Mouse (Mus musculus) embryonic facial prominence, embryonic 11.5 days (tissue): ENCODE data around the gene Tldc1. TPM values are rescaled to one million over a fixed set of nuclear protein-coding genes. Genes with fewer than 3 reads are reported as not detected.

ENCODE experiments used
- ATAC-seq: fragments of 200-750 bp; cut with Nextera tagmentation; replicated peaks from 2 replicates; pipeline ENCODE4 v1.8.0; 2017; ENCODE audit warnings: low read depth; ENCODE audit not compliant: insufficient number of reproducible peaks, low FRiP score, low TSS enrichment
- DNase-seq: peaks from one replicate; pipeline ENCODE4 v3.0.0-alpha.2; 2015; ENCODE audit warnings: low spot score
- H3K27ac ChIP-seq: fragments of 300-500 bp; sonication (generic); replicated peaks from 2 replicates; pipeline ENCODE4 v1.5.1; 2014; ENCODE audit warnings: mild to moderate bottlenecking, low read depth, low read length, control low read depth
- H3K27me3 ChIP-seq: fragments of 300-500 bp; sonication (generic); 2 replicates; pipeline ENCODE4 v1.6.1; 2014; ENCODE audit warnings: mild to moderate bottlenecking, low read length, moderate library complexity, mixed read lengths; ENCODE audit not compliant: control insufficient read depth, insufficient read depth
- H3K36me3 ChIP-seq: fragments of 300-500 bp; sonication (generic); replicated peaks from 2 replicates; pipeline ENCODE4 v1.6.1; 2014; ENCODE audit warnings: low read depth, mild to moderate bottlenecking, low read length, moderate library complexity, mixed read lengths; ENCODE audit not compliant: control insufficient read depth, insufficient read depth
- H3K4me1 ChIP-seq: fragments of 300-500 bp; sonication (generic); 2 replicates; pipeline ENCODE4 v1.6.1; 2014; ENCODE audit warnings: low read length, mixed read lengths; ENCODE audit not compliant: control insufficient read depth, insufficient read depth
- H3K4me2 ChIP-seq: fragments of 300-500 bp; sonication (generic); 2 replicates; pipeline ENCODE4 v1.6.1; 2014; ENCODE audit warnings: low read depth, mild to moderate bottlenecking, control low read depth, low read length, moderate library complexity
- H3K4me3 ChIP-seq: fragments of 300-500 bp; sonication (generic); 2 replicates; pipeline ENCODE4 v1.5.1; 2014; ENCODE audit warnings: low read depth, low read length, control low read depth
- H3K9ac ChIP-seq: fragments of 300-500 bp; sonication (generic); replicated peaks from 2 replicates; pipeline ENCODE4 v1.6.1; 2014; ENCODE audit warnings: mild to moderate bottlenecking, control low read depth, low read length
- H3K9me3 ChIP-seq: fragments of 300-500 bp; sonication (generic); replicated peaks from 2 replicates; pipeline ENCODE4 v1.6.1; 2016; ENCODE audit warnings: mild to moderate bottlenecking, low read length, inconsistent platforms, mixed read lengths; ENCODE audit not compliant: control insufficient read depth
- WGBS: fragments of 180-500 bp; shearing (Covaris S2); extraction: QIAGEN DNeasy Blood & Tissue Kit; methylation state at CpG from one replicate; pipeline ENCODE4 v1.1.7; 2014; 5-methylcytosine and 5-hydroxymethylcytosine counted together
- polyA plus RNA-seq: library from polyadenylated mRNA; unstranded; fragments of >200 nt; fragmentation: Nextera tagmentation; extraction: Ambion mirVana; gene quantifications from 2 replicates; pipeline ENCODE4 v1.2.1, GENCODE M21; 2014

The Tldc1 gene
- polyA plus RNA-seq, 1 experiment from 2014 or later, result 6.5 TPM

DNA sequence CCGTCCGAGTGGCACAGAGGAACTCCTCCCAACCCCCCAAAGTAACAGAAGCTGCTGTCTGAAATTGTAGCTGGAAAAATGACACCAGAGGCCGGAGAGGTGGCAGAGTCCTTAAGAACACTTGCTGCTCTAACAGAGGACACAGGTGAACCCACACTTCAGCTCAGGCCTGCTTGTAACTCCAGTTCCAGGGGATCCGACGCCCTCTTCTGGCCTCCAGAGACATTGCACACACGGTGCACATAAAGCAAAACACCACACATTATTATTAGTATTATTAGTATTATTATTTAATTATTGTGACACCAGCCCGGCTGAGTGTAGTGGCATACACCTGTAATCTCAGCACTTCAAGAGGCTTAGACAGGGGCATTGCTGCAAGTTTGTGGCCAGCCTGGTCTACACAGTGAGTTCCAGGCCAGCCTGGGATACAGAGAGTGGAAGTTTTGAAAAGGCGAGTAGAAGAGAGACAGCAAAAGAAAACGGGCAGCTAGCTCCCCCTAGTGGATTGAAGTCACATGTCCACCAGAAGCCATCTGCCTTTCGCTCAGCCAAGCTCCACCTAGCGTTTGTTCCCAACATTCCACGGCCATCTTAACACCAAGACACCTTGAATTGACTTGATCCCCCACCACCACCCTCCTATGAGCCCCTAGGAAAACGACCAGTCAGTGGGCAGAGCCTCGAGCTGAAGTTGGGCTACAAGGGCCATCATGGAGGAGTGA is 959 bp upstream of the Tldc1 start:
- 24% methylated on average over 14 of the region's 14 CpGs for WGBS
- DNase-seq (peak; percentile 92), ATAC-seq (no peak)
- Histone ChIP-seq H3K9ac (no peak overlapping the region), H3K4me3 (no peak overlapping the region), H3K27me3 (no peaks in the 10 kb centered on the region), H3K4me1 (peaks cover 3% of the 10 kb centered on the region; the same call in 1 of the 2 replicates), H3K9me3 (no peaks in the 10 kb centered on the region), H3K36me3 (no peaks in the 10 kb centered on the region), H3K27ac (no peak overlapping the region), H3K4me2 (peak overlapping the region; percentile 39; the same call in 1 of the 2 replicates)

DNA sequence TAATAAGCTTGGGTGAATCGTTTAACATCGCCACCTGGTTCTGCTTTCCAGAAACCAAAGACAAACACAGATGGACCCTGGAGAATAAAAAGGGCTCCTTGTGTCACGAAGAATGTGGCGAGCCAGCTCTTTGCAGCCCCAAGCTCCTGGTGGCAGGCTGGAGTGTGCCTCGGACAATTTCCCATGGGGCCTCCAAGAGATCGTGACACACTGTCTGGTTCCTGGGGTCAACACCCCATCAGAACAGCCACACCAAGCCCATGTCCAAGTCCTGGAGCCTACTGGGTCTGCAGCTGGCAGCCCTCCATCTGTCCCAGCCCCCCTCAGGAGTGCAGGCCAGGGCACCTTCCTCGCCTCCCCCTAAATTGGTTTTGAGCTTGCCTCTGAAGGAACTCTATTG is 451 bp downstream of the Tldc1 start:
- 11% methylated on average over 7 of the region's 7 CpGs for WGBS
- H3K9me3 ChIP-seq, result no peaks in the 10 kb centered on the region
- peak overlapping the region; percentile 76 for H3K4me2 ChIP-seq

DNA sequence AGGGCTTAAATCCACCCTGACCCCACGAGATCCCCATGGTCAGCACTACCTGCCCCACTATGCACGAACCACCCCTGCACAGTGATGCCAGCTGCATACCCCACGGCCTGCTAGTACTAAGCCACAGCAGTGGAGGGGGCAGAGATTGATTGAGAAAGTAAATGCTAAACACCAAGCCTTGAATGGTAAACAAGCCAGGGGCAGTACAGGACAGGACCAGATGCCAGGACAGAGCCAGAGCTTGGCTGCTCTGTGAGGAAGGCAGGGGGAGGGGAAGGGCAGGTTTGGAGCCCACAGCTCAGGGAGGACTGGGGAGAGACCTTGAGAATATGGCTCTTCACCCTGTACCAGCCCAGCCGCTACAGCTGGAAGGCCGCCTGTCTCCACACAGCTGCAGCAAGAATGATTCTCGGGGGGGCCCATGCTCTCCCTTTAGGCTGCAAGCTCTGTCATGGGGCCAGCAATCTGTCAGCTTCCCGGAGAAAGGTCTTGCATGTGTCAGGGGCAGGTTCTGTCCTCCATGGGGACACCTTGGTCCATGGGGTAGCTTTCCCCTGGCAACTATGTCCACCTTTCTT is 1.5 kb downstream of the Tldc1 start:
- Histone ChIP-seq H3K36me3 (no peaks in the 10 kb centered on the region), H3K4me2 (no peak overlapping the region), H3K27me3 (no peaks in the 10 kb centered on the region), H3K4me1 (peaks cover 3% of the 10 kb centered on the region; the same call in 1 of the 2 replicates), H3K4me3 (no peak overlapping the region), H3K27ac (no peak overlapping the region), H3K9ac (no peak overlapping the region), H3K9me3 (no peaks in the 10 kb centered on the region)
- WGBS, result 83% methylated on average over 7 of the region's 7 CpGs
- ATAC-seq (no peak), DNase-seq (no peak)

More for the DNA sequence above, 451 bp downstream of the Tldc1 start:
- peak overlapping the region; percentile 58 for H3K9ac ChIP-seq
- DNase-seq, result peak; percentile 52
- peak; percentile 6; the same call in 1 of the 2 replicates for ATAC-seq
- H3K36me3 ChIP-seq, result no peaks in the 10 kb centered on the region
- H3K4me1 ChIP-seq, result peaks cover 3% of the 10 kb centered on the region; the same call in 1 of the 2 replicates
- peak overlapping the region; percentile 53 for H3K27ac ChIP-seq
- H3K27me3 ChIP-seq, result no peaks in the 10 kb centered on the region
- H3K4me3 ChIP-seq, result peak overlapping the region; percentile 44

DNA sequence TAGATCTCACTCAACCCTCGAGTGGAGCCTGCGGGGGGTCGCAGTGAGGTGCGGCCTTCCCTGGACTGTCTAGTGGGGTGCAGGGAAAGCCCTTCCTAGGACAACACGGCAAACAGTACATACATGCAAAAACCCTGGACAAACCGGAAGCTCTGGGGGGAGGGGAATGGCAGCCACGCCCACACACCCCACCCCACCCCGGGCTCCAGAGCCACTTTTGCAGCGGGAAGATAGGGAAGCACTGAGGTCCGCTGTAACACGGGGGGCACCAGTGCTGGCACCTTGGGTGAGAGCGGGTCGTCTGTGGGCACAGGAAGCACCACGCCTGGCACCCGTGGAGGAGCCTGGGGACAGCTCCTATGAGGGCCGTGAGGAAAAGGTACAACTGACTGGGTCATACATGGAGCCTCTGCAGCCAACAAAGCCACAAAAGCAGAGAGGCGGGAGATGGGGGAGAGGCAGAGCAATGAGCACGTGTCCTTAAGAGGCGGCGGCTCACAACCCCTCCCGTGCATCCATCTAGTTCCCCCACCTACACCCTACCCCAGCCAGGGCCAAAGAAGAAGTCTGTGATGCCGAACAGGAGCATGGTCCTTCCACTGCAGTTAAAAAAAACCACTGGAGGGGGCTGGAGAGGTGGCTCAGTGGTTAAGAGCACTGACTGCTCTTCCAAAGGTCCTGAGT is 12.3 kb downstream of the Tldc1 start:
- 82% methylated on average over 22 of the region's 22 CpGs for WGBS
- Histone ChIP-seq H3K4me3 (no peak overlapping the region), H3K27me3 (no peaks in the 10 kb centered on the region), H3K36me3 (no peaks in the 10 kb centered on the region; the same call in 1 of the 2 replicates), H3K4me1 (no peaks in the 10 kb centered on the region), H3K27ac (no peak overlapping the region), H3K4me2 (no peak overlapping the region), H3K9ac (no peak overlapping the region), H3K9me3 (no peaks in the 10 kb centered on the region)
- DNase-seq (no peak), ATAC-seq (no peak)

DNA sequence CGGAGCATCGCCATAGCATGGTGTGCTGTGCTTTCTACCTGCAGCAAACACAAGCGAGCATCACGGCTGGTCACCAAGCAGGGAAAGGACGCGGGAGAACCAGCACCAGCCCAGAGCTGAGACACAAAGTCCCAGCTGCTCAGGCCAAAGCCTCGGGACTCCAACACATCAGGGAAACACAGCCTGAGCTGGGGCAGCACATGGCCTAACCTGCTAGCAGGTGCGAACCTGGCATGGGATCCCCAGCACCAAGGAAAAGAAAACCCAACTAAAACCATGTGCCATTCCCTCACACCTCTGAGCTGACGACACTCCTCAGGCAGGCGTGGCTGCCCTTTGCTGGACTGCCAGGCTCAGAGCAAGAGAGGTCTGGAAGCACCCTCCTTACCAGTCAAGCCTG is 12.9 kb downstream of the Tldc1 start:
- Histone ChIP-seq H3K4me1 (no peaks in the 10 kb centered on the region), H3K9me3 (no peaks in the 10 kb centered on the region), H3K27ac (no peak overlapping the region), H3K4me3 (no peak overlapping the region), H3K36me3 (no peaks in the 10 kb centered on the region; the same call in 1 of the 2 replicates), H3K27me3 (no peaks in the 10 kb centered on the region), H3K4me2 (no peak overlapping the region), H3K9ac (no peak overlapping the region)
- DNase-seq (no peak), ATAC-seq (no peak)
- WGBS, result 86% methylated on average over 10 of the region's 10 CpGs

DNA sequence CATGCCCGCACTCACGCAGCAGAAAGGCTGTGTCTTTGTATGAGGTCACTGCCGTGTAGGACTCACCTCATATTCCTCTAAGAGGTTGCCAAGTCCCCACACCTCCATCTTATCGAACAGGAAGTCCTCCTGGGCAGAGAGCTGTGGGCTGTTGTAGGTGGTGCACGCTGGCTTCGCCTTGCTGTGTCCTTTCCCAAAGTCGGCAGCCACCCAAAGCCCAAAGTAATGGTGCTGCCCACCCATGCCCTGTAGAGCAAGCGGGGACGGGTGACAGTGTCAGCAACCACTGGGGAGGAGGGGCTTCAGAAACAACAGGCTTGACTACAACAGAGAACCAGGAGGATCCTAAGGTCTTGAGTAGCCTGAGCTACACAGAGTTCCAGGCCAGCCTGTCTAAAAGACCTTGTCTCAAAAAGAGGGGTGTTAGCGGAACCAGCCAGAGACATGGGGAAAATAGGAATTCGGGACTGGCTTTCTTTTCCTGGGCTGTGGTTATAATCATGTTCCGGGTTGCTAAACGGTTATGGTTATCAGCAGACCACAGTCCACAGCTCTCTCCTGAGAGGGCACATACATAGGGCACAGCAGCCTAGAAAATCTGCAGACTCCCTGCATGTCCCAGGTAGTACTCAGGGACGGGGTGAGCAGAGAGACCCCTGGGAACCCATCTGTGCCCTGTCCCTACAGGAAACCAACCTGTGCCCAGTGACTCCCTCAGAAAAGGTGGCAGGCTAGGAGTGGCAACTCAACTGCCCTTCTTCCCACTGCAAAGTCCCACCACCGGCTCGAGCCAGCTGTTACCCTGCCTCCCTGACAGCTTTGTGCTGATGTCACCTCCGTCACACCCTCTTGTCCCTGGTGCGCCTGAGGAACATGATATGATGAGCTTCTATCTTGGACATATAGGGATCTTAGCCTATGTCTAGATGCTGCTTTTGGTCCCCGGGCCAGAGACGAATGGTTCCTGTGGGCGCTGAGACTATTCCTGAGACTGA is 15.7 kb downstream of the Tldc1 start:
- 90% methylated on average over 21 of the region's 21 CpGs for WGBS
- no peak for ATAC-seq
- H3K9me3 ChIP-seq, result no peaks in the 10 kb centered on the region

DNA sequence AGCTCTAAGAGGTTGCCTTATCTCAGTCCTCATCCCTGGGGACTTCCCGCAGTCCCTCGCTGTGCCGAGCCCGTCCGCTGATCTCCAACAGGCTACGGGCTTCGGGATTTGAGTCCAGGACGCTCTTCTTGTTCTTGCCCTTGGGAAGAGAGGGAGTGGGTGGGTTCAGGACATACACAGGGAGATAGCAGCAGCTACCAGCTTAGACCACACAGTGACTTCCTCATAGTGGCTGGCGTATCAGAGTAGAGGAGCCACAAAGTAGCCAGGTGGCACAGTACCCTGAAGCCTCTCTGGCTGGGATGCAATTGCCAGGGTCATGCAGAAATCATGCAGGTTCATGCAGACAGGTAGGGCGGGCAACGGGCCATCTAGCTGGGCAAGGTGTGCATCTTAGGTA is 16.5 kb downstream of the Tldc1 start:
- Histone ChIP-seq H3K4me1 (no peaks in the 10 kb centered on the region), H3K36me3 (no peaks in the 10 kb centered on the region; the same call in 1 of the 2 replicates), H3K27me3 (no peaks in the 10 kb centered on the region), H3K4me2 (no peak overlapping the region), H3K4me3 (no peak overlapping the region), H3K27ac (no peak overlapping the region), H3K9me3 (no peaks in the 10 kb centered on the region), H3K9ac (no peak overlapping the region)
- ATAC-seq (no peak), DNase-seq (no peak)
- WGBS, result 89% methylated on average over 11 of the region's 11 CpGs

More for the DNA sequence above, 15.7 kb downstream of the Tldc1 start:
- no peak overlapping the region for H3K27ac ChIP-seq
- no peak for DNase-seq
- H3K4me2 ChIP-seq, result no peak overlapping the region
- no peaks in the 10 kb centered on the region for H3K27me3 ChIP-seq
- no peak overlapping the region for H3K9ac ChIP-seq
- H3K36me3 ChIP-seq, result no peaks in the 10 kb centered on the region; the same call in 1 of the 2 replicates
- no peaks in the 10 kb centered on the region for H3K4me1 ChIP-seq
- H3K4me3 ChIP-seq, result no peak overlapping the region
